17 mouse cellular contexts compared by ENCODE assay signal in genomic region chr15:89390081-89390480, GRCm38 (mm10). TPM values are rescaled to one million over a fixed set of nuclear protein-coding genes. Genes with fewer than 3 reads are reported as not detected.
"Had no signal": no experiment of that assay in that cellular context is flagged by ENCODE, and none has a peak within 500 bp of the region (broad histone marks: within the 10 kb centered on the region; RNA-seq: fewer than 3 reads in every experiment).

No protein-coding gene starts in this region.

- DNase-seq: lung, adult 18-20 months; lung, embryonic 14.5 days; lung, postnatal 10 days; lung, postnatal 4 days; retina, postnatal 1 day; right cerebral cortex, adult 18-20 months; right cerebral cortex, postnatal 25 days; right cerebral cortex, postnatal 4 days; spleen, adult 18-20 months; thymus, adult 18-20 months; thymus, postnatal 14 days; thymus, postnatal 36 days had no signal

- ATAC-seq: midbrain, embryonic 13.5 days; midbrain, embryonic 15.5 days had no signal

RNA-seq across cellular contexts. Expression of gene Klhdc7b, which starts 5.4 kb away (rescaled TPM):
- total RNA-seq: monocyte, adult 5-6 weeks; neutrophil, adult 5-6 weeks had no signal

RNA-seq across cellular contexts. Expression of gene Odf3b, which starts 11.0 kb away (rescaled TPM):
- total RNA-seq: monocyte, adult 5-6 weeks; neutrophil, adult 5-6 weeks had no signal

RNA-seq across cellular contexts. Expression of gene Syce3, which starts 20.2 kb away (rescaled TPM):
- total RNA-seq: midbrain, postnatal 0 days; monocyte, adult 5-6 weeks; neutrophil, adult 5-6 weeks had no signal
